Mouse (Mus musculus): ENCODE measurements at regions not wholly inside any gene's neighbourhood (a gene's known extent, or its start where the extent isn't known, plus 50 kb on each side); places are given as distances from the start of the nearest gene placed in this dataset.

DNA sequence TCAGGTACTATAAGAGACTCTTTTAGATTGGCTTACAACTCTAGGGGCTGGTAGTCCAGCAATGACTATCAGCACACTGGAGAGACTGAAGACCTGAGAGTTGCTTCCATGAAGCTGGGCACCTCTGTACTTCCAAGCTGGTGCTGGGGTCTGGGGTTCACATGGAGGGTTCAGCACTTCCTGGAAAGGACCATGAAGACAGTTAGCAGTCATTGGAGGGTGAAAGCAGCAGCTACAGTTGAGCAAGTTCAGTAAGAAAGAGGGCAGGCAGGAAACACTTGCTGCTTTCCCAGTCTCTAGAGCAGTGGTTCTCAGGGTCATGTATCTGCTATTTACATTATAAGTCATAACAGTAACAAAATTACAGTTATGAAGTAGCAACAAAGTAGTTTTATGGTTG, 384.3 kb upstream of the Satb1 start:
- no peaks in the 10 kb centered on the region for H3K27me3 ChIP-seq (ENCODE audit: control insufficient read depth, insufficient read depth, low read length)
- ATAC-seq (ENCODE audit: insufficient read depth, low FRiP score): no peak

DNA sequence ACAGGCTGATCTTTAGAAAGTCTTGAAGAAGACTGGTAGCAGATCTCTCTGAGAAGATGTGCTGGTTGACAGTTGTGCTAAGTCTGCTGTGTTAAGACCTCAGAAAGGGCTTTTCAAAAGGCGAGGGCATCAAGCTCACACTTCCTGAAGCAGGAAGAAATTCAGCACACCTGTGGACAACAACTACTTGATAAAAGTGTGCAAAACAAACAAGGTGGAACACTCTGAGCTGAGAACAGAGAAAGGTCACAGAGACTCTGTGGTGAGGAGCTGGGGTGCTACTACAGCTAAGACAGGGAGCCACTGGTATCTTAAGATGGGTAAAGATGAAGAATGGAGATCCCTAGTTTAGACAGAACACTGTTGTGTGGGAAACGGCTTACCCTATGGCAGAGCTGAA, 379.9 kb upstream of the Satb1 start:
- no peak overlapping the region for H3K4me2 ChIP-seq (ENCODE audit: low read depth, low read length)
- 67% methylated on average over 2 of the region's 2 CpGs for WGBS
- no peaks in the 10 kb centered on the region for H3K9me3 ChIP-seq (replicated peaks; ENCODE audit: control insufficient read depth, low read length)
- no peak overlapping the region for H3K4me3 ChIP-seq (replicated peaks; ENCODE audit: low read length)
- no peaks in the 10 kb centered on the region for H3K27me3 ChIP-seq (ENCODE audit: control insufficient read depth, insufficient read depth, low read length)
- no peak overlapping the region for H3K9ac ChIP-seq (ENCODE audit: low read length)
- H3K36me3 ChIP-seq (ENCODE audit: control insufficient read depth, insufficient read depth, low read length): no peaks in the 10 kb centered on the region
- H3K4me1 ChIP-seq (ENCODE audit: control insufficient read depth, insufficient read depth, low read length): no peaks in the 10 kb centered on the region
- ATAC-seq (ENCODE audit: insufficient read depth, low FRiP score): no peak
- no peak overlapping the region for H3K27ac ChIP-seq (ENCODE audit: low read length)

More for the DNA sequence above, 384.3 kb upstream of the Satb1 start:
- H3K4me2 ChIP-seq (ENCODE audit: low read depth, low read length): no peak overlapping the region
- no peaks in the 10 kb centered on the region for H3K9me3 ChIP-seq (replicated peaks; ENCODE audit: control insufficient read depth, low read length)
- H3K36me3 ChIP-seq (ENCODE audit: control insufficient read depth, insufficient read depth, low read length): no peaks in the 10 kb centered on the region
- no peak overlapping the region for H3K4me3 ChIP-seq (replicated peaks; ENCODE audit: low read length)
- H3K27ac ChIP-seq (ENCODE audit: low read length): no peak overlapping the region
- H3K4me1 ChIP-seq (ENCODE audit: control insufficient read depth, insufficient read depth, low read length): no peaks in the 10 kb centered on the region
- H3K9ac ChIP-seq (ENCODE audit: low read length): no peak overlapping the region

DNA sequence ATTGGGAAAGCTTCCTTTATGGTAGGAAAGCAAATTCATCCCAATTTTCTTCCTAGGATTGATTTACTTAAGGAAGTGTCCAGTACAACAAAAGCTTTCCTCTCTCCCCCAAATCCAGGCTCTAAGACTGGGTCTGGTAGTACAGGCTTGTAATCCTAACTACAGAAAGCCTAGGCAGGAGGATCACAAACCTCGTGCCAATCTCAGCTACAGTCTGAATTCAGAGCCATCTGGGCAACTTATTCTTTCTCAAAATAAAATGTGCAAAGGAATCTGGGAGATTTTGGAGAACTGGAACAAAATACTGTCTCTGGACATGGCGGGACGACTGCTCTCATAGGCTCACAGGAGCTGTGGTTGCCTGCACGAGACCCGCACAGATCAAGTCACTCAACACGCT, 377.4 kb upstream of the Satb1 start:
- Histone ChIP-seq H3K9ac (ENCODE audit: low read length) (no peak overlapping the region), H3K4me2 (ENCODE audit: low read depth, low read length) (no peak overlapping the region), H3K27me3 (ENCODE audit: control insufficient read depth, insufficient read depth, low read length) (no peaks in the 10 kb centered on the region), H3K4me3 (replicated peaks; ENCODE audit: low read length) (no peak overlapping the region), H3K27ac (ENCODE audit: low read length) (no peak overlapping the region), H3K9me3 (replicated peaks; ENCODE audit: control insufficient read depth, low read length) (no peaks in the 10 kb centered on the region), H3K36me3 (ENCODE audit: control insufficient read depth, insufficient read depth, low read length) (no peaks in the 10 kb centered on the region), H3K4me1 (ENCODE audit: control insufficient read depth, insufficient read depth, low read length) (no peaks in the 10 kb centered on the region)
- no peak for ATAC-seq (ENCODE audit: insufficient read depth, low FRiP score)
- WGBS: 94% methylated on average over 6 of the region's 6 CpGs

DNA sequence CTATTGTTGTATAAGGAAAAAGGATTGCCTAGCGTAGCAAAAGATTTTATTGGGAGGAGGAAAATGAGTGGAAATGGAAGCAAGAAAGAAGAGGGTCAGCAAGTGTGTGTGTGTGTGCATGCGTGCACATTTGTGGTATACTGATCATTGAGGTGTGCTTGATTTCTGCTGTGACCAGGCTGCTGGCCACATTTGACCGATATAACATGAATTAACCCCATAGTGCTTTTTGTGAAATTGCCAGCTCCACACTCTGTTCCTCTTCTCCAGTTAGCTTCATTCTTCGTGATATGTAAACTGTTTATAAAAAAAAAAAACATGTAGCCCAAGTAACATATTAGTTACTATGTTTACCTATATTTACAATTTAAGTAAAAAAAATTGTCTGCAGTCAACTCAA, 364.6 kb upstream of the Satb1 start:
- no peak for ATAC-seq (ENCODE audit: insufficient read depth, low FRiP score)
- Histone ChIP-seq H3K4me2 (ENCODE audit: low read depth, low read length) (no peak overlapping the region), H3K27me3 (ENCODE audit: control insufficient read depth, insufficient read depth, low read length) (no peaks in the 10 kb centered on the region), H3K9ac (ENCODE audit: low read length) (no peak overlapping the region), H3K9me3 (replicated peaks; ENCODE audit: control insufficient read depth, low read length) (no peaks in the 10 kb centered on the region), H3K4me3 (replicated peaks; ENCODE audit: low read length) (no peak overlapping the region), H3K4me1 (ENCODE audit: control insufficient read depth, insufficient read depth, low read length) (no peaks in the 10 kb centered on the region), H3K27ac (ENCODE audit: low read length) (no peak overlapping the region), H3K36me3 (ENCODE audit: control insufficient read depth, insufficient read depth, low read length) (no peaks in the 10 kb centered on the region)
- WGBS: 77% methylated on average over 4 of the region's 4 CpGs

DNA sequence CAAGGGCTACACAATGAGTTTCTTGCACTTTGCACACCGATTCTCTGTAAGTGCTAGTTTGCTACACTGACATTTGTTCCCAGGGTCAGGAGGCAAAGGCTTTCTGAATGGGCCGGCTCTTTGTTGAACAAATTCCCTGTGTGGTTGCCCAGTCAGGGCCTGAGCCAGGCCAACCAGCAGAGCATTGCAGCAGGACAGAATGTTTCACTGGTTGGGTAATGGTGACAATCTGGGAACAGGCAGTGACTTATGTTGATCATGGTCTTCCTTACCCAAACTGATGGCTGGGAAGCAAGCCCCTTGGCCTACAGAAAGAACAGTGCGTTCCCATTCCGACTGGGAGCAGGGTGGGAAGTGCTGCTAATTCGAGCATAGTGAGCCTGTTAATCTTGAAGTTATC, 363.7 kb upstream of the Satb1 start:
- no peak for ATAC-seq (ENCODE audit: insufficient read depth, low FRiP score)
- 87% methylated on average over 5 of the region's 5 CpGs for WGBS
- H3K4me2 ChIP-seq (ENCODE audit: low read depth, low read length): no peak overlapping the region

DNA sequence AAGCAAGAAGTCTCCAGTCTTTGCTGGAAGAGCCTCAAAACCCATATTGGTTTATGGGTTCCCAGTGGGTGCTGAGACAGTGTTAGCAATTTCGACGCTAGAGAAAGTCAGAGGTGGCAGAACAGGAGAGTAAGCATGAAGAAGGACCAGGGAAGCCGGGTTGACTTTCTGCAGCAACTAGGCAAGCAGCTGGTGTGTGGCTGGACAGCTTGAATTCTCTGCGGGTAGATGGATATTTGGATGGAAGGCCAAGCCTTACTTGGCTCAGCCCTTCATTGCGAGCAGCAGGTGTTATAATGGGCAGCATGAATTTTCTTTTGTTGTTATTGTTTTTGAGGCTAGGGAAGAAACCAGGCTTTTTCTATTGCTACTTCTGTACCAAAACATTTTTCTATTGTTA, 362.7 kb upstream of the Satb1 start:
- H3K9me3 ChIP-seq (replicated peaks; ENCODE audit: control insufficient read depth, low read length): no peaks in the 10 kb centered on the region
- ATAC-seq (ENCODE audit: insufficient read depth, low FRiP score): no peak
- no peak overlapping the region for H3K9ac ChIP-seq (ENCODE audit: low read length)
- no peak overlapping the region for H3K4me3 ChIP-seq (replicated peaks; ENCODE audit: low read length)
- WGBS: 90% methylated on average over 5 of the region's 5 CpGs
- no peaks in the 10 kb centered on the region for H3K4me1 ChIP-seq (ENCODE audit: control insufficient read depth, insufficient read depth, low read length)
- no peaks in the 10 kb centered on the region for H3K27me3 ChIP-seq (ENCODE audit: control insufficient read depth, insufficient read depth, low read length)
- no peaks in the 10 kb centered on the region for H3K36me3 ChIP-seq (ENCODE audit: control insufficient read depth, insufficient read depth, low read length)
- no peak overlapping the region for H3K4me2 ChIP-seq (ENCODE audit: low read depth, low read length)
- no peak overlapping the region for H3K27ac ChIP-seq (ENCODE audit: low read length)

More for the DNA sequence above, 363.7 kb upstream of the Satb1 start:
- no peak overlapping the region for H3K4me3 ChIP-seq (replicated peaks; ENCODE audit: low read length)
- H3K36me3 ChIP-seq (ENCODE audit: control insufficient read depth, insufficient read depth, low read length): no peaks in the 10 kb centered on the region
- no peak overlapping the region for H3K27ac ChIP-seq (ENCODE audit: low read length)
- no peaks in the 10 kb centered on the region for H3K4me1 ChIP-seq (ENCODE audit: control insufficient read depth, insufficient read depth, low read length)
- no peak overlapping the region for H3K9ac ChIP-seq (ENCODE audit: low read length)
- H3K27me3 ChIP-seq (ENCODE audit: control insufficient read depth, insufficient read depth, low read length): no peaks in the 10 kb centered on the region
- no peaks in the 10 kb centered on the region for H3K9me3 ChIP-seq (replicated peaks; ENCODE audit: control insufficient read depth, low read length)

DNA sequence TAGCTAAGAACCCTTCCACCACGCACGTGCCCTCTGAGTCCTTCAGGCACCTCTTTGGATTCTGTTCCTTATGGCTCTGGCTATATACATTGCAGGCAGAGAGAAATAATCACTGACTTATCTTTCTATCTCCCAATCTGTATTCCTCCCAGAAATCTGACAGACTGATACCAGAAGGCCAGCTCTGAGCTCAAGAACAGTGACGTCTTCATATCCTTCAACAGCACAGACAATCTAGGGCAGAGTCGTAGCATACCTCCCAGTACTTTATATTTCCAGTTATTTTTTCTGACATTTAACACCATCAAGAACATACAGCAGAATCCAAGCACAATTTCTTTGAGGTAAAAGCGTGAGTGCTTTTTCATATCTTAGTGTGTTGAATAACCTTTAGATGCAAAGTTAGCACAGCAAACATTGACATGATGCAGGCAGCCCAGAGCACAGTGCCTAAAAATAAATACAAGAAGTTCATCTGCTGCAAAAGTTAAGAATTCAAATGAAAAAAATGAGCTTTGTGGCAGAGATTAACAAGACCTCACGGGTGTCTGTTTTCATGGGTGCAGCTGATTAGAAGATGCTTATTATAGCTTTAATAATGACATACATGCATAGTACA, 358.1 kb upstream of the Satb1 start:
- H3K27ac ChIP-seq (ENCODE audit: low read length): no peak overlapping the region
- no peaks in the 10 kb centered on the region for H3K36me3 ChIP-seq (ENCODE audit: control insufficient read depth, insufficient read depth, low read length)
- 79% methylated on average over 6 of the region's 6 CpGs for WGBS
- no peak overlapping the region for H3K9ac ChIP-seq (ENCODE audit: low read length)
- H3K4me2 ChIP-seq (ENCODE audit: low read depth, low read length): no peak overlapping the region
- no peaks in the 10 kb centered on the region for H3K9me3 ChIP-seq (replicated peaks; ENCODE audit: control insufficient read depth, low read length)
- no peak overlapping the region for H3K4me3 ChIP-seq (replicated peaks; ENCODE audit: low read length)
- no peak for ATAC-seq (ENCODE audit: insufficient read depth, low FRiP score)
- no peaks in the 10 kb centered on the region for H3K27me3 ChIP-seq (ENCODE audit: control insufficient read depth, insufficient read depth, low read length)
- no peaks in the 10 kb centered on the region for H3K4me1 ChIP-seq (ENCODE audit: control insufficient read depth, insufficient read depth, low read length)

DNA sequence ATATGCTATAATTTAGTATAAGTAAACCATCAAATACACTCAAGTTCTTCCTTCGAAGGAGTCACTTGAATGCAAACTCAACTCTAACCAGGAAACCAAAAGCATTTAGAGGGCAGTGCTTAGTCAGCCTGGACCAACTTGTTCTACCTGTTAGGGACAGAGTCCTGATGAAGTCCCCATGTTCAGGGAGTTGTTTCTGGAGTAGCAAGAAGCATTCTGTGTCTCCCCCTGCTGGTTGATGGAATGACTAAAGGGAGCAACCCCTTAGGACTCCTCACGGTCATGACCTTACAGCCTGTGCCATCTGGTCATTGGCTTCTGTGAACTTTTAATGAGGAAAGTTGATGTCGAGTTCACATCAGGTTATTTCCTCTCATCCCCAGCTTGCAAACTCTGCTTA, 349.6 kb upstream of the Satb1 start:
- ATAC-seq (ENCODE audit: insufficient read depth, low FRiP score): peak; percentile 58; the same call in 1 of the 2 replicates
- no peaks in the 10 kb centered on the region for H3K9me3 ChIP-seq (replicated peaks; ENCODE audit: control insufficient read depth, low read length)
- 32% methylated on average over 3 of the region's 3 CpGs for WGBS

DNA sequence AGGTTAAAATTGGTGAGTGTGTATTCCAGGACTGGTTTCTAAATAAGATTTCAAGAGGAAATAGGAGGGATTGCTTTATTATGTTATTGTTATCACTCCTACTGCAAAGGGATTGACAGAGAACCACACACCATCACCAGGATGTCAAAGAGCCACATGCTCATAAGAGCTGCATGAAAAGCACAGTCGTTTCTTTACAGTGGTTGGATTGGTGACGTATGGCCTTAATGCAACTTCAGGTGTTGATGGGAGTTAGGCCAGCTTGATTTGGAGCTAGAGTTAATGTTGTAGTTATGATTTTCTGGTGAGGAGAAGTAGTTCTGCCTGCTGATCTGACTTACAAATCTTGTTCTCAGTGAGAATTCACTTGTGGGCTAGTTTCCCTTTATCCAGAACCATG, 344.9 kb upstream of the Satb1 start:
- 76% methylated on average over 2 of the region's 2 CpGs for WGBS
- Histone ChIP-seq H3K27ac (ENCODE audit: low read length) (no peak overlapping the region), H3K27me3 (ENCODE audit: control insufficient read depth, insufficient read depth, low read length) (no peaks in the 10 kb centered on the region), H3K4me2 (ENCODE audit: low read depth, low read length) (no peak overlapping the region), H3K9ac (ENCODE audit: low read length) (no peak overlapping the region), H3K4me3 (replicated peaks; ENCODE audit: low read length) (no peak overlapping the region), H3K36me3 (ENCODE audit: control insufficient read depth, insufficient read depth, low read length) (no peaks in the 10 kb centered on the region), H3K4me1 (ENCODE audit: control insufficient read depth, insufficient read depth, low read length) (no peaks in the 10 kb centered on the region), H3K9me3 (replicated peaks; ENCODE audit: control insufficient read depth, low read length) (no peaks in the 10 kb centered on the region)
- ATAC-seq (ENCODE audit: insufficient read depth, low FRiP score): no peak

More for the DNA sequence above, 349.6 kb upstream of the Satb1 start:
- no peaks in the 10 kb centered on the region for H3K27me3 ChIP-seq (ENCODE audit: control insufficient read depth, insufficient read depth, low read length)
- no peaks in the 10 kb centered on the region for H3K4me1 ChIP-seq (ENCODE audit: control insufficient read depth, insufficient read depth, low read length)
- no peak overlapping the region for H3K4me3 ChIP-seq (replicated peaks; ENCODE audit: low read length)
- no peaks in the 10 kb centered on the region for H3K36me3 ChIP-seq (ENCODE audit: control insufficient read depth, insufficient read depth, low read length)
- H3K4me2 ChIP-seq (ENCODE audit: low read depth, low read length): no peak overlapping the region
- H3K27ac ChIP-seq (ENCODE audit: low read length): no peak overlapping the region
- no peak overlapping the region for H3K9ac ChIP-seq (ENCODE audit: low read length)

All from stomach, embryonic 16.5 days (tissue).